Mouse (Mus musculus) heart, postnatal 14 days (tissue): Measurements from ENCODE around the gene Togaram2. TPM values are rescaled to one million over a fixed set of nuclear protein-coding genes. Genes with fewer than 3 reads are reported as not detected.

ENCODE experiments used
- total RNA-seq, 2 experiments: library from RNA; stranded (reverse); gene quantifications; 2 replicates each; pipeline ENCODE4 v1.2.3; 2021

The Togaram2 gene
- total RNA-seq, 2 experiments from 2014 or later, result 2.0 to 2.3 TPM

Other genes starting within 250 kb of the Togaram2 start
- 1 to 10 TPM in 1 of 2 experiments, under 1 TPM in 1; 0.88 to 1.6 TPM for gene Gm4707, start 213.3 kb upstream of the Togaram2 start, total RNA-seq
- 10 to 100 TPM; 22.0 to 29.0 TPM for gene Smchd1, start 197.9 kb upstream of the Togaram2 start, total RNA-seq
- 1 to 10 TPM; 2.4 to 4.1 TPM for gene Ndc80, start 146.4 kb upstream of the Togaram2 start, total RNA-seq
- not detected for gene Spdya, start 121.2 kb upstream of the Togaram2 start, total RNA-seq
- gene Wdr43, start 57.4 kb upstream of the Togaram2 start, total RNA-seq, result 10 to 100 TPM; 20.5 to 20.8 TPM
- gene Pcare, start 79.6 kb downstream of the Togaram2 start, total RNA-seq, result under 1 TPM; 0.26 to 0.41 TPM
- 100 to 1,000 TPM; 154 to 172 TPM for gene Clip4, start 95.2 kb downstream of the Togaram2 start, total RNA-seq